Mouse (Mus musculus) granulocyte monocyte progenitor cell, adult 5-6 weeks (primary cell): ENCODE data around the gene Slc23a3. TPM values are rescaled to one million over a fixed set of nuclear protein-coding genes. Genes with fewer than 3 reads are reported as not detected.
A peak's percentile ranks its signal among the peaks of the same experiment; 100 is the strongest.

Experiments used
- ATAC-seq: replicated peaks from 2 replicates; pipeline ENCODE4 v1.8.0; 2016; ENCODE audit warnings: mild to moderate bottlenecking, moderate TSS enrichment, inconsistent platforms; ENCODE audit not compliant: poor library complexity, severe bottlenecking
- total RNA-seq, 2 experiments: library from RNA; stranded (forward) in 1 of 2; stranded (reverse) in 1 of 2; fragments of 200-712, 200-1000 nt in 1 of 2; fragments of >200 nt in 1 of 2; fragmentation: Nextera tagmentation in 1 of 2; gene quantifications; 2 replicates each; pipeline ENCODE4 v1.2.3; 2014 to 2017

The Slc23a3 gene
- total RNA-seq (2014; fragmentation: Nextera tagmentation), result 1.4 TPM in 1 of 2 replicates, not detected in the other
- total RNA-seq (2017), result not detected in 2 replicates

DNA sequence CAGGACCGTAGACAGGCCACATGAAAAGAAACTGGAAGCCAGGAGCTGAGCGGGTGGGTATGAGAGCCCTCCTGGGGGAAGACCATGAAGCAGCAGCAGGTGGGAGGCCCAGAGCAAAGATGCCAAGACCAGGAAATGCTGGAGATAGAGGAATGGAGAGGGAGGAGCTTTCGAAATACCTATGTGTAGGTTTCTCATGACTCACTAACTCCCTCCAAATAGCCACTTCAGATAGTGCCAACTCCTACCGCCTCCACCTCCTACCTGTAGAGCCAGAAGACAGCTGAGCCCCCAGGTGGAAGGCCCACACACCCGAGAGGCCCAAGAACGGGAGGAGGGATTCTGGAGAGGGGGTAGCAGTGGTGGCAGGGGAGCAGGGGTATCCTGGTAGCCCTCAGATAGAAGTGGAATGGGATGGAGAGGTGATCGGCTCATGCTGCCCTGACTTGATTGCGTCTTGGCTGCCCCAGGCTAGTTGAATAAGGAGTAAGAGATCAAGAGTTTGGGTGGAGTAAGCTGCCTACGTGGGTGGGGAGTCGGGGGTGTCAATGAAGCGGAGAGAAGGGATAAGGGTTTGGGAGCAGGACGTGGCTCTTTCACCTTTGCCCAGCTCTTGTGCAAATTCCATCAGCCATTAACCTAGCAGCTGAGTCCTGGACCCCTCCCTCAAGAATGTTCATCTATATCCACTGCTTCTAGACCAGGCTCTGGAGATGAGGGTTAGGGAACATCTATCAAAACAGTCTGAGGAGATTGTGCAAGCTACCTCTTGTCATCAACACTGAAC, at the start of gene Slc23a3:
Slc23a3 (minus strand) TSS at position 470 of the 787 bp plus-strand sequence.
- no peak for ATAC-seq

DNA sequence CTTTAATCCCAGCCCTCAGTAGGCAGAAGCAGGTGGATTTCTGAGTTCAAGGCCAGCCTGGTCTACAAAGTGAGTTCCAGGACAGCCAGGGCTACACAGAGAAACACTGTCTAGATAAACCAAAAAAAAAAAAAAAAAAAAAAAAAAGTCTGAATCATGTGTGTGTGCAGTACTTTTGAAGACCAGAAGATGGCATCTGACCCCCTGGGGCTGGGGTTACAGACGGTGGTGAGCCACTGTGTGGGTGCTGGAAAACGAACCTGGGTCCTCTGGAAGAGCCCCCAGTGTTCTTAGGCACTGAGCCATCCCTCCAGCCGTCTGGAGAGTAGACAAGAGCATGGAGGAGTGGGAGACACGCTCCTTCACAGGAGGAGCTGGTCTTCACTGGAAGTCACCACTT, 48.5 kb upstream of the Slc23a3 start:
- ATAC-seq, result no peak

DNA sequence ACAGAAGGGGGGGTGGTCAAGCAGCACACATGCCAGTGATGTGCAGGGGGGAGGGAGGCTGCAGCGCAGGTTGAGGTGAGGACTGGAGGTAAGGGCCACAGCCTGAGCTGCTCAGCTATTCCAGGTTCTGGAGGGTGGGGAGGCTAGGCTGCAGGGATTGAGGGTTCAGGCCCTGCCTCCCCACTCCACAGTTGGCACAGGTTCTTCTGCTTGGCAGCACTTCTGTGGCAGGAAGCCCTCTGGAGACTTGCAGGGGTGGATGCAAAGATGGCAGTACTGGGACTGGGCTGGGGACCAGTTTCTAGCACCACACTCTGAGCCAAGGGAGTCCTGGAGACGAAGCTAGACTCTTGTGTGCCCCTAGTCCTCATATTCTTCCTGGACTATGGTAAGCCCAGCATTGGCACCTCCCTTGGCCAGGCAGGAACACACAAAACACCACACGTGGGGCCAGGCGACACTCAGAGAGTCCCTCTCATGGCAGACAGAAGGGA, 47.7 kb upstream of the Slc23a3 start:
- no peak for ATAC-seq

DNA sequence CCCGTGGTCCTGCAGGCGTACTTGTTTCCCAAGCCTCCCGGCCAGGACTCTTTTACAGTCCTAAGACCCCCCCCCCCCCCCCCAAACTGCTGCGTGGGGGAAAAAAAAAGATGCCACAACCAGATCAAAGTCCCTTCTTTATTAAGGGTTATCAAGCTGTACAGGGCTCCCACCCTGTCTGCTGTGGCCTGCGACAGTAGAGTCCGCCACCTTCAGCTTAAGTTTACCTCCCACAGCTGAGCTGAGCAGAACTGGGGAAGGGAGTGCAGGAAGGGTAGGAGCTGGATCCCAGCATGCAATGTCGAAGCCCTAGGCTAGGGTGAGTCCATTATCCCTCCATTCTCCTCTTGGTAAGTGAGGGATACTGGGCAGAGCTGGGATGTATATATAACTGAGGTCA, 47.1 kb upstream of the Slc23a3 start:
- ATAC-seq, result no peak

DNA sequence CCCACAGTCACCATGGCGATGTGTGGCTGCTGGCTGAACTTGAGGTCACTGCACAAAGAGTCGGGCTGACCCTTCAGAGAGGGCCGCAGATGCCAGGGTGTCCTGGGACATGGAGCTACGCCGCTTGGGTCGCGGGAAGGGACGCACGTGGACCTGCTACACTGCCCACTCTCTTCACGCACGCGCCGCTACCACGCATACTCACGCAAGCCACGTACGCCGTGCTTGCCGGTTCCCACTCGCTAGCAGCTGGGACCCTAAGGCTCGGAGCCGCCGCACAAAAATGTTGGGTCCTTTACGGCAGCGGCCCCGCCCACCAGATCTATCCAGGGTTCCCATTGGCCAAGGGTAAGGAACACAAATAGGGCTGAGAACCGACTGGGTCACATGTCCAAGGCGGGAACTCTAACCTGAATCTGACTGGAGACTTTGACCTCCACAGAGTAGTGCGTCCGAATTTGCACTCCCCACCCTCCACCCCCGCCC, 46.5 kb upstream of the Slc23a3 start, which contains the start of gene Abcb6:
Abcb6 (minus strand) TSS at position 288 of the 486 bp plus-strand sequence.
- peak; percentile 90 for ATAC-seq

DNA sequence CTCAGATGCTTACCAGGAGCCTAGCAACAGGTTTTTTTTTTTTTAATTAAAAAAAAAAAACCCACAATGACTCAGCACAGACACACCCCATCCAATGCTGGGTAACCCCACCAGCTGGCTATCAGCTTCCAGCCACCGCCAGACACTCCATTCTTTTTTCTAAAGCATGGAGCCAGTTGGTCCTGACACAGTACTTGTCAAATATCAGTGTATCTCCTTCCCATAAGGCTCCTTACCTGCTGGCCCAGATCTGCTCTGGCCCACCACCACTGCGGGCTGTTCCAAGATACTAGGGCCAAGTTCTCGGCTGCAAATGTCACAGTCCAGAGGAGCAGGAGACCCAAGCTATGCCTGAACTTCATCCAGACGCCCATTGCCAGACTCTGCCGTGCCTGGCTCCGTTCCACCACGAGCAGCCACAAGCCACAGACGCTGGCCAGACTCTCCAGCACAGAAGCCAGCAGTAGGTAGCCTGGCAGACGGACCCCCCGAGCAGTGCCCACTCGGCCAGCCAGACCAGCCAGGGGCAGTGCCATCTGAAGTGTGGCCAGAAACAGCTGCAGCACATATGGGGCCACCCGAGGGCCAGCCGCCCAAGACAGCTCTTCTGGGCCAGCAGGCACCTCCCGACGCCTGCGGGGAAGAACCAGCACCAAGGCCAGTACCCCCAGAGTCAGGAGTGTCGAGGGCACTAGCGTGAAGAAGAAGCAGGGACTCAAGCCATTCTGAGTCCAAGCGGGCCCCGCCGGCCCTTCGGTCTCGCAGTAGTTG, 45.8 kb upstream of the Slc23a3 start:
- peak; percentile 67 for ATAC-seq

DNA sequence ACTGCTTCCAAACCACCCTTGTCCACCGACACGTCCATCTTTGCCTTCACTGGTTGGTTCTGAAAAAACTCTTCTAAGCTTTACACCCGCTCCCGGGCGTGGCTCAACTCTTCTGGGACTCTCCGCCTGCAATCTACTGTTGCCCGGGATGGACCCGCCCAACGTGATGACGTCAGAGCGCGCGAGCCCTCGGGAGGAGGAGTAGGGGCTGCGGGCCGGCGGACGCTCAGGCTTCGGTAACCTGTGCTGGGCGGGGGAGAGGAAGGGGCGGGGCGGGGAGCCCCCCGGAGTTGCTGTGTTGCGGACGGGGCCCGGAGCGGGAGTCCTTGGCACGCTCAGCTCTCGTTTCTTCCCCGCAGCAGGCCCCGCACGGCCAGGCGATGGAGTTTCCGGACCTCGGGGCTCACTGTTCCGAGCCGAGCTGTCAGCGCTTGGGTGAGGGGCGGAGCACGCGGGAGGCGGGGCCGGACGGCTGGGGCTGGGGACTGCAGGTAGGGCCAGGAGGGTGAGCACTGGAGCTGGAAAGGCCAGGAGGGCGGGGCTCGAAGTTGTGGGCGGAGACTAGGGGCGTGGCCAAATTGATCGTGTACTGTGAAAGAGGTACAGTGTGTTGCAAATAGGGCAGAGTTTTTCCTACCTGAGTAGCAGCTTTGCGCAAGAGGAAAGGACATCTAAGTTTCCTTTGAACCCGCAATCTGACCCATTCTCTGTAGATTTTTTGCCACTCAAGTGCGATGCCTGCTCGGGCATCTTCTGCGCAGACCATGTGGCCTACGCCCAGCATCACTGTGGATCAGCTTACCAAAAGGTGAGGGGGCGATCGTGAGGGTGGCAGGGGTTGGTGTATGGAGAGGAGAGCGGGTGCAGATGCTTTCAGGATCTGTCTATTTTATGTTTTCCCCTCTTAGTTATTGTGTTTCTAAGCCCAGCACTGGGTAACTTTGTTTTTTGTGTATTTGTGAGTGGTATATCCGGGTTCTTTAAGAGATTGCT, 35.1 kb upstream of the Slc23a3 start, which contains the start of gene Zfand2b:
Zfand2b (plus strand) TSS at position 175 of the 993 bp plus-strand sequence.
- ATAC-seq, result peak; percentile 89

DNA sequence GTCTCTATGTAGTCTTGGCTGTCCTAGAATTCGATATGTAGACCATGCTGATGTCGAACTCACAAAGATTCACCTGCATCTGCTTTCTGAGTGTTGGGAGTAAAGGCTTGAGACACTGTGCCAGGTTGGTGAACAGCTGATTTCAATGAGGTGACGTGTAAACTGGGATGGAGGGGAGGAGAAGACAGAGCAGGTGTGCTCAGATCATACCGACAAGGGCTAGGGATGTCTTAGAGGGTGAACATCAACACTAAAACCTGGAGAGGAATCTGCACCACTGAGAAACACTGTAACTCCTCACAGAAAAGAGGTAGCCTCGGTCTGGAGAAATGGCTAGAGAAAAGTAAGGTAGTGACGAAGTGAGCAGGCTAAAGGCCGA, 34.4 kb upstream of the Slc23a3 start:
- no peak for ATAC-seq

DNA sequence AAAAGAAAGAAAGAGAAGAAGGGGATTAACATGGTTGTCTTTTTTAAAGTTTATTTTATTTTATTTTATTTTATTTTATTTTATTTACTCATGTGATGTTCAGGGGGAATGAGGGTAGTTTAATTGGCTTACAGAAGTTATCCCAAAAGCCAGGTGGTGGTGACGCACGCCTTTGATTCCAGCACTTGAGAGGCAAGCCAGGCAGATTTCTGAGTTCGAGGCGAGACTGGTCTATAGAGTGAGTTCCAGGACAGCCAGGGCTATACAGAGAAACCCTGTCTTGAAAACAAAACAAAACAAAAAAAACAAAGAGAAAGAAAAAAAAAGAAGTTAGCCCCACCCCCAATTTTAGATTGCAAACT, 26.5 kb upstream of the Slc23a3 start:
- no peak for ATAC-seq

DNA sequence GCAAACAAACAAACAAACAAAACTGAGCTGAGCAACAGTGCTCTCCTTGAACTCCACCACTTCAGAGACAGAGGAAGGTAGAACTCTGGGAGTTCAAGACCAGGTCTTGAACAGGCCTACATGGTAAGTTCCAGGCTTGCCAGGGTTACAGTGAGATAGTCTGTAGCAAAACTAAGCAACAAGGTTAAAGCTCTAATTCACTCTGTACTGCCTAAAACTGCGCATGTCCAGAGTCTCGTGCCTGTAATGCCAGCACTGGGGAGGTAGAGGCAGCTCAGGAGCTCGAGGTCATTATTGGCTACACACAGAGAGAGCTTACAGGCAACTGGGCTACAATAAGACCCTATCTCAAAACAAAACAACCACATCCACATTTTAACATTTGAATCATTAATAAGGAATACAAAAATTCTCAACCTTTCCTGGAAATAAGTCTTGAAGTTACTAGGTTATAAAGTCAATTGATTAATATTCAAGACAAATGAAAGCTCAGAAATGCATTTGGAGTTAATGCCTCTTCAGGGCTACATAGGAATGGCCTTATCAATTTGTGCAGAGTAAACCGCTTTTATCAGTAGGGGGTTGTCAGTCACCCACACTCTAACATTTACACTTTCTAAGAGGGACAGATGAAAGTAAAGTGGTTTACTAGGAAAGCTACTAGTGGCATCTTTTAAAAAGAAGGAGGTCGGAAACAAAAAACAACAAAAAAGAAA, 26.0 kb upstream of the Slc23a3 start:
- no peak for ATAC-seq

DNA sequence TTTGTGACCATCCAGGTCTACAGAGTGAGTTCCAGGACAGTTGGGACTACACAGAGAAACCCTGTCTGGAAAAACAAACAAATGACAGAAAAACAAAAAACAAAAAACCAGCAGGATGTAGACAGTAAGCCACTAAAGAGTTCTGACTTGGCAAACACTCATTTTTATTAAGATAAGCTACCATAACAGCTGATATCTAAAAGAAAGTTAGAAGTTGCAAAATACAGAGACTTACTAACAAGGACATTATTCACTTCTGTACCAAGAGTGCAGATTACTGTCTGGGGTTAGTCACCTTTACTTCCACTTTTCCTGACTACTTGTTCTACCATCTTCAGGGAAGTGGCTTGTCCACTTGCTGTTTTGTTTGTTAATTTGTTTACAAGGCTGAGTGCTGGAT, 25.3 kb upstream of the Slc23a3 start:
- no peak for ATAC-seq

DNA sequence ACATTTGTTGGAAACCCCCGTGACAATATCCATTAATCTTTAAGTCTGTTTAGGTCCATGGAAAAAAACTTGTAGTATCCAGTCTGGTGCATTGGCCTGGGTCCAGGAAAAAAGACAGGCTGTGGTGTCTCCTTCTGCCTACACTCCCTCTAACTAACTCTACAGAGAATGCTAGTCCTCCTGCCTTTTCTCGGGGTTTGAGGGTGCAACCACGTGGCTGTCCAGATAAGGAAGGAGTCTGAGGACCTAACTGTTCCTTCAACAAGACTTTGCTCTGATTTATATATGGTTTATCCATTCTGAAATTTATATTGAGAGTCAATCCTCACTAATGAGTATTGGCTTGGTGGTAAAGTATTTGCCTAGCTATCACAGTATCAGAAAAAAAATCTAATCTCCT, 22.1 kb upstream of the Slc23a3 start:
- no peak for ATAC-seq

DNA sequence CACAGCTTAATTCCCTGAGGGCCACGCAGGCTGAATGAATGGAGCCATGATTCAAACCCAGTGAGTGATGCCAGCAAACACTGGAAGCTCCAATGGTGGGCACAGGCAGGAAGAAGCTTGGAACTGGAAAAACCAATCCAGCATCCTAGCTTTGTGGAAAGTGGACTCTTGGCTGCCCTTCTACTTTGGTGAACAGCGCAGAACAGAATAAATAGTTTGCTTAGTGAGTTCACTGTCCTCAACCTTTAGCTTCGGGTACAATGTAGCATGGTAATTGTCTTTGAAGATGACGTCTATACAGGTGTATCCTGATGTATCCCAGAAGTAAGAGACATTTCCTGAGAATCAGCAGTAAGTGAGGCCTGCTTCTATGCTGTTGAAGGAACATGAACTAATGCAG, 15.0 kb upstream of the Slc23a3 start:
- no peak for ATAC-seq

DNA sequence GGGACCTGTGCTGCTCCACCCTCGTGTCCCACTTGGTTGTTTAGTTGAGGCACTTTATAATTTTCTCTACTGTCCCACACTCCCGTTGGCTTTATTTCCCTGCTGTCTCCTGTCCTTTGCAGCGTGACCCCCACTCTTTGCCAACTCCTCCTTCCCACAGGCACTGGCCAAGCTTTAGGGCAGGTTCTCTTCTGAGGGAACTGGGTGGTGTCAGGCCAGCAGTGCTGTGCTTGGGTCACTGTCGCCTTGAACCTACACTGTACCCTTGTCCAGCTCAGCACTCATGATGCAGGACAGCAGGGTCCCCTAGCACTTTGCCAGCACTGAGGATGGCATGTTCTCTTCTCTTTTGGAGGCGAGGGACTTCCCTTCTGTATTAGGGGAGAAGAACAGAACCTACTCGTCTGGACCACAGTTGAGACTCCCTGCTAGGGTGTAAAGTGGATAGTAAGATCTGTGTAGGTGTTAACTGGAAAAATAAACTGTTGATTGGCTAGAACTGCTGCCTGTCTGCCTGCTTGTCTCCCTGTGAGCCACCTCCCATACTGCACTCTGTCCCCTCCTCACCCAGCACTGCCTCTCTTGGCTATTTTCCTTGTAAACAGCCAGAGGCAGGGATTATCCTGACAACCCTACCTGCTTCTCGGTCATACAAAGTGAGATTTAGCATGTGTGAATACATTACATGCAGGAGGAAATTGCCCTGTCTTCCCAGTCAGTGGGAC, 13.9 kb upstream of the Slc23a3 start:
- no peak for ATAC-seq

DNA sequence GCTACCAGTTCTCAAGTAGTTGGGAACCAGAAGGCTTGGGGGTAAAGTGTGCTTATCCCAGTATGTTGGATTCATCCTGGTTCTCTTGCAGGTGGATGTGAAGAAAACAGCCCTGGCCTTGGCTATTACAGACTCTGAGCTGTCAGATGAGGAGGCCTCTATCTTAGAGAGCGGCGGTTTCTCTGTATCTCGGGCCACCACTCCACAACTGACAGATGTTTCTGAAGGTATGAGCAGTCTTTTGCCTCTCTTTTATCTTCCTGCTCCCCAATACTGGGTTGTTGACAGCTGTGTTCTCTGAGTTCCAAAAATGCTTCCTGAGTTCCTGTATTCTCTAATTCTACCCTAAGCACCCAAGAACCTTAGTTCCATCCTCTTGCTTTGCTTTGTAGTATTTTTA, 11.9 kb upstream of the Slc23a3 start:
- no peak for ATAC-seq

DNA sequence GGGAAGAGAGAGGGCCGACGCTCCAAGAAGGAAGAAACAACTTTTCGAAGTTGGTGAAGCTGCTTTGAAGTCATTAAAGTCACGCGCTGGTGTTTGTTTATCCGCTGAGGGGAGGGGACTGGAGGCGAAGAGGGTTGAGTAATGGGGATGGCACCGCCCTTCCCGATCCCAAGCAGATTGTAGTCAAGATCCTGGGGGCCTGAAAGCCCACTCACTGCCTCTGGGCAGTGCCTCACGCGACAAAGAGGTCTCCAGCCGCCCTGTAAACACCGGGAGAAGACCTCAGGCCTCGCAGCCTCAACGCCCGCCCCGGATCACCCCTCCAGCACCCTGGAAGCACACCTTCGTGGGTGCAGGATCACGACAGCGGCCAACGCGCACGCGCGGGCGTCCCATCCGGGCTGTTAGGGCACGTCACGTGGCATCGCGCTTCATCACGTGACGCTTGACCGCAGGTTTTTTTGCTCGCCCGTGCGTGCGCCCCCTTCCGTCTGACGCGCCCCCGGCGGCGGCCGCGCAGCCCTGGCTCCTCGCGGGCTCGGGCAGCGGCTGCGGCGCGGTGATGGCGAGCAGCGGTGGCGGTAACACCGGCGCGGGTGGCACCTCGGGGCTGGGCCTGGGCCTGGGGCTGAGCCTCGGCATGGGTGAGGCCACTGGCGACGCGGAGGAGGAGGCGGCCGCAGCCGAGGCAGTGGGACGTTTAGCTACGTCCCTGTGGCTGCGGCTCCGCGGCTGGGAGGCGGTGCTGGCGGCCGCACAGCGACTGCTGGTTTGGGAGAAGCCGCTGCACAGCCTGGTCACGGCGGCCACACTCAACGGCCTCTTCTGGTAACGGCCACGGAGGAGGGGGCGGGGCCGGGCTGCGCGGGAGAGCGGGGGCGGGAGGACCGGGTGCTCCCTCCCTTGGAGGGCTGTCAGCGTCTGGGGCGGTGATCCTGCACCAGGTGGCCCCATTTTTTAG, 8.9 kb upstream of the Slc23a3 start, which contains the start of the genes Cnppd1 and Retreg2:
Cnppd1 (minus strand) TSS at position 411 of the 961 bp plus-strand sequence.
Retreg2 (plus strand) TSS at position 478 of the 961 bp plus-strand sequence.
- peak; percentile 65 for ATAC-seq

DNA sequence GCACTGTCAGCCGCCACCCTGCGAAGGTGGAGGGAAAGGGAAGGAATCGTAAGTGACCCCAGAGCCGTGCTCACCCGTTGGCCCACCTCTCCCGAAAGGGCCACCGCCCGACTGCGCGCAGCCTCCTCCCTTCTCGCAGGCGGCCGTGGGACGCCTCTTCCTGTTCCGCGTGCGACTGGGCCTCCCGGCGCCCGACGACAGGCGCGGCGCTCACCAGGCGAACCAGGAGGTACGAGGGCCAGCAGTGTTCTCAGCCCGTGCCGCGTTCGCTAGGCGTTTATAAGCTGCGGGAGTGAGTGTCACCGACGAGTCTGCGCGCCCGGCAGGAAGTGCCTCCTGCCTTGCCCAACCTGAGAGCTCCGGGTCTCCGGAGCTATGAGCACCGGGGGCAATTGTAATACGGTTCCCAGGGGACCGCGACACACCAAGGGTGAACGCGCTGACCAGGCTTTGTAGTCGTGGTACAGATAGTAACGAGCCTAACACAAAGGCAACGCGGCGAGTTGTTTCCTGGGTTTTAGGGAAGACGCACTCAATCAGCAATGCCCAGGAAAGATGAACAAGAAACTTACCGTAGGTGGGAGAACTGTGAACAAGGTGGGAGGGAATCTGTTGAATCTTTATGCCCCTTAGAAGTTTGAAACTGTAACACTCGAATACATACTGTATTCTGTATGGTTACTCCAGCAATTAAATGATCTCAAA, 7.9 kb upstream of the Slc23a3 start:
- peak; percentile 68 for ATAC-seq
